Mouse (Mus musculus) stomach, postnatal 0 days (tissue): Measurements from ENCODE around the gene Grin2c.

Experiments
- CTCF ChIP-seq: IDR thresholded peaks from 2 replicates; pipeline ENCODE4 v1.5.1; 2016; ENCODE audit warnings: antibody characterized with exemption, low read depth, mild to moderate bottlenecking, moderate library complexity
- EP300 ChIP-seq: optimal IDR thresholded peaks from 2 replicates; pipeline ENCODE3; 2016; ENCODE audit warnings: antibody characterized with exemption

DNA sequence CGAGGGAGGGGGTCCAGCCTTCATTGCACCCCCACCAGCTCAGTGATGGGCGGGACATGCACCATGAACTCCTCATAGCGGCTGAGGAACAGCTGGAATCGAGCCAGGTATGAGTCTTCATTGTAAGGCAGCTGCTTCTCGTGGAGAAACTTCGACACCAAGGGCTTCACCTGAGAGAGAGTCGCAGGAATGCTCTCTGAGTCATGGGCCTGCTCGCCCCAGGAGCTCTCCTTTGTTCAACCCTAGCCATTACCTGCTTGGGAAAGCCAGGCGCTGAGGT lies 16.4 kb upstream of the Grin2c start:
- TF ChIP-seq EP300 (no peak), CTCF (no peak)
